Mouse (Mus musculus) stomach, postnatal 0 days (tissue): ENCODE data around the gene Tagln2.

Source experiments
- CTCF ChIP-seq: IDR thresholded peaks from 2 replicates; pipeline ENCODE4 v1.5.1; 2016; ENCODE audit warnings: antibody characterized with exemption, low read depth, mild to moderate bottlenecking, moderate library complexity
- EP300 ChIP-seq: optimal IDR thresholded peaks from 2 replicates; pipeline ENCODE3; 2016; ENCODE audit warnings: antibody characterized with exemption

DNA sequence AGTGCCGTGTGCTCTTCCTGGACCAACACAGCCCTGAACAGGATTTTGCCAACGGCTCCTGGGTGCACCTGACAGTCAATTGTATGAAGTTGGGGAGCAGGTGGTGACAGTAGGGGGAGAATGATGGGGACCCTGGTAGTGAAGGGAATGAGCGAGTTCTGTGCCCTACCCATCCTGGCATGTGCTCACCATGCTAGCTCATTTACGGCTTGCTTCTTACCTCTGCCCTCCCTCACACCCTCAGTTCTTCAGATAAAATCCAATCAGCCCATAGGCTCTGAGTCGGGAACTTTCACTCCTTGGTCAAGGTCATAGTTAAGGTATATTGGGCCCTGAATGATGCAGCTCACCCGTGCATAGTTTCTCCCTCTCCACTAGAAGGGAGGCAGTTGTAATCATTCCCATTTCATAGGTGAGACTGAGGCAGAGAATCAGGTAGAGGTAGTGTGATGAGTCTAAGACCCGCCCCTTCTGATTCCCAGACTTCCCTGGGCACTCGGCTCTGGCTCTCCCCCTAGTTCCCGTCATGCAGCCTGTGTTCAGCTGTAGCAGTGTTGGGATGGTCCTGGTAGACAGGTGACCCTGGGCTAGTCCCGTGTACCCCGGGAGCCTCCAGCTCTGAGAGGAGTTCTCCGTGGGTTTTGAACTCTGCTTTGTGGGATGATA, 10.1 kb upstream of the Tagln2 start:
- no peak for TF ChIP-seq CTCF
- no peak for TF ChIP-seq EP300
